Mouse (Mus musculus): Measurements from ENCODE around the gene Sidt1.

GRCm38 (mm10) chr16:44302126-44302892 lies 30.7 kb downstream of the Sidt1 start:
- no peak for TF ChIP-seq CTCF (IDR thresholded peaks at IDR 0.05; ENCODE audit: low read depth)
- no peak for TF ChIP-seq EP300 (IDR thresholded peaks at IDR 0.05; ENCODE audit: low read depth)
